Mouse (Mus musculus) CH12.LX (cell line): ENCODE results near the gene Tnni1. TPM values are rescaled to one million over a fixed set of nuclear protein-coding genes. Genes with fewer than 3 reads are reported as not detected.

Experiments
- DNase-seq: peaks from one replicate; pipeline ENCODE4 v3.0.0-alpha.2; 2013; ENCODE audit errors: extremely low read depth
- H3K27ac ChIP-seq: 2 replicates; pipeline ENCODE4 v1.5.1; 2012; ENCODE audit warnings: low read depth, mild to moderate bottlenecking, control low read depth, moderate library complexity; ENCODE audit not compliant: insufficient read depth
- H3K27me3 ChIP-seq: replicated peaks from 2 replicates; pipeline ENCODE3; 2012; ENCODE audit warnings: inconsistent platforms
- H3K36me3 ChIP-seq, 2 experiments: replicated peaks in 1 of 2; 2 replicates each; pipeline versions ENCODE3 to v1.6.1; 2012; ENCODE audit warnings: inconsistent platforms in 1 of 2, low read length in 1 of 2, mild to moderate bottlenecking in 1 of 2, mixed read lengths in 1 of 2, moderate library complexity in 1 of 2; ENCODE audit not compliant: control insufficient read depth in 1 of 2, insufficient read depth in 1 of 2
- H3K4me1 ChIP-seq, 2 experiments: 2 replicates each; pipeline ENCODE4 v1.6.1; 2012; ENCODE audit warnings: inconsistent platforms in 1 of 2, moderate library complexity in 1 of 2; ENCODE audit not compliant: insufficient read depth in 2 of 2, control insufficient read depth in 1 of 2
- H3K4me2 ChIP-seq: 2 replicates; pipeline ENCODE4 v1.6.1; 2012; ENCODE audit warnings: low read depth, mild to moderate bottlenecking, control low read depth; ENCODE audit not compliant: poor library complexity, insufficient read depth, severe bottlenecking
- H3K4me3 ChIP-seq, 3 experiments: fragments of 150-350 bp in 1 of 3; sonication (generic) in 1 of 3; replicated peaks in 1 of 3; 2 replicates each; pipeline versions ENCODE3 to v1.5.1; 2011 to 2012; ENCODE audit warnings: low read depth in 2 of 3, low read length in 2 of 3, mild to moderate bottlenecking in 2 of 3, moderate library complexity in 2 of 3, control low read depth in 1 of 3, improper control_type of control experiment in 1 of 3, inconsistent platforms in 1 of 3, mixed read lengths in 1 of 3; ENCODE audit not compliant: poor library complexity in 1 of 3
- H3K79me2 ChIP-seq: replicated peaks from 2 replicates; pipeline ENCODE4 v1.6.1; 2012; ENCODE audit warnings: mild to moderate bottlenecking, moderate library complexity; ENCODE audit not compliant: control insufficient read depth, poor library complexity, insufficient read depth, severe bottlenecking; ENCODE audit errors: extremely low read depth
- H3K9ac ChIP-seq: 2 replicates; pipeline ENCODE4 v1.6.1; 2012; ENCODE audit warnings: low read depth, mild to moderate bottlenecking, control low read depth, moderate library complexity; ENCODE audit not compliant: insufficient read depth
- H3K9me3 ChIP-seq: replicated peaks from 2 replicates; pipeline ENCODE3; 2012; ENCODE audit warnings: low read length, inconsistent platforms, mixed read lengths
- CHD1 ChIP-seq: IDR thresholded peaks from 2 replicates; pipeline ENCODE4 v1.6.1; 2012; ENCODE audit warnings: low read depth, low read length, improper control_type of control experiment, inconsistent platforms
- CTCF ChIP-seq, 2 experiments: IDR thresholded peaks in 1 of 2; conservative IDR thresholded peaks in 1 of 2; 2 replicates each; pipeline ENCODE4 v1.5.1; 2011 to 2012; ENCODE audit warnings: low read depth in 2 of 2, low read length in 2 of 2, improper control_type of control experiment in 1 of 2, inconsistent platforms in 1 of 2, mild to moderate bottlenecking in 1 of 2, moderate library complexity in 1 of 2
- EP300 ChIP-seq: IDR thresholded peaks from 2 replicates; pipeline ENCODE4 v1.6.1; 2011; ENCODE audit warnings: low read length, improper control_type of control experiment
- ETS1 ChIP-seq: conservative IDR thresholded peaks from 2 replicates; pipeline ENCODE4 v1.6.1; 2012; ENCODE audit warnings: low read depth, mild to moderate bottlenecking, inconsistent platforms, low read length, improper control_type of control experiment, moderate library complexity
- GABPA ChIP-seq: IDR thresholded peaks from 2 replicates; pipeline ENCODE4 v1.6.1; 2012; ENCODE audit warnings: low read depth, low read length, improper control_type of control experiment, inconsistent platforms; ENCODE audit not compliant: insufficient replicate concordance
- IRF4 ChIP-seq: IDR thresholded peaks from 2 replicates; pipeline ENCODE4 v1.6.1; 2014; ENCODE audit warnings: low read depth, mild to moderate bottlenecking, inconsistent platforms, low read length, improper control_type of control experiment
- JUN ChIP-seq: IDR thresholded peaks from 2 replicates; pipeline ENCODE4 v1.6.1; 2011; ENCODE audit warnings: low read depth, mild to moderate bottlenecking, low read length, improper control_type of control experiment, moderate library complexity; ENCODE audit not compliant: insufficient read depth
- JUND ChIP-seq: conservative IDR thresholded peaks from 2 replicates; pipeline ENCODE4 v1.6.1; 2011; ENCODE audit warnings: low read depth, low read length, improper control_type of control experiment
- MAFK ChIP-seq: IDR thresholded peaks from 2 replicates; pipeline ENCODE4 v1.6.1; 2011; ENCODE audit warnings: low read length, improper control_type of control experiment; ENCODE audit not compliant: insufficient replicate concordance
- MAZ ChIP-seq: IDR thresholded peaks from 2 replicates; pipeline ENCODE4 v1.6.1; 2012; ENCODE audit warnings: low read depth, mild to moderate bottlenecking, inconsistent platforms, low read length, improper control_type of control experiment, moderate library complexity
- MYC ChIP-seq: IDR thresholded peaks from 2 replicates; pipeline ENCODE4 v1.6.1; 2011; ENCODE audit warnings: low read depth, mild to moderate bottlenecking, improper control_type of control experiment, low read length
- NRF1 ChIP-seq: IDR thresholded peaks from 2 replicates; pipeline ENCODE4 v1.6.1; 2014; ENCODE audit warnings: low read depth, mild to moderate bottlenecking, inconsistent platforms, low read length, improper control_type of control experiment, moderate library complexity
- PAX5 ChIP-seq: IDR thresholded peaks from 2 replicates; pipeline ENCODE4 v1.6.1; 2012; ENCODE audit warnings: low read length, inconsistent platforms, mixed read lengths
- POLR2A ChIP-seq: IDR thresholded peaks from 2 replicates; pipeline ENCODE4 v1.6.1; 2011; ENCODE audit warnings: low read depth, mild to moderate bottlenecking, improper control_type of control experiment, low read length
- POLR2AphosphoS2 ChIP-seq: IDR thresholded peaks from 2 replicates; pipeline ENCODE4 v1.6.1; 2011; ENCODE audit warnings: low read depth, low read length, improper control_type of control experiment
- RAD21 ChIP-seq: IDR thresholded peaks from 2 replicates; pipeline ENCODE4 v1.6.1; 2011; ENCODE audit warnings: low read depth, mild to moderate bottlenecking, low read length, improper control_type of control experiment, moderate library complexity
- RCOR1 ChIP-seq: conservative IDR thresholded peaks from 2 replicates; pipeline ENCODE4 v1.6.1; 2012; ENCODE audit warnings: low read depth, mild to moderate bottlenecking, inconsistent platforms, low read length, improper control_type of control experiment
- SMC3 ChIP-seq: IDR thresholded peaks from 2 replicates; pipeline ENCODE4 v1.6.1; 2011; ENCODE audit warnings: low read depth, low read length, improper control_type of control experiment
- TBP ChIP-seq: conservative IDR thresholded peaks from 2 replicates; pipeline ENCODE4 v1.6.1; 2011; ENCODE audit warnings: low read depth, low read length, improper control_type of control experiment
- TCF12 ChIP-seq: IDR thresholded peaks from 2 replicates; pipeline ENCODE4 v1.6.1; 2014; ENCODE audit warnings: low read depth, mild to moderate bottlenecking, inconsistent platforms, low read length, improper control_type of control experiment
- UBTF ChIP-seq: IDR thresholded peaks from 2 replicates; pipeline ENCODE4 v1.6.1; 2012; ENCODE audit warnings: low read depth, mild to moderate bottlenecking, inconsistent platforms, low read length, improper control_type of control experiment, moderate library complexity
- USF1 ChIP-seq: IDR thresholded peaks from 2 replicates; pipeline ENCODE4 v1.6.1; 2014; ENCODE audit warnings: low read depth, mild to moderate bottlenecking, inconsistent platforms, low read length, improper control_type of control experiment
- ZC3H11A ChIP-seq: IDR thresholded peaks from 2 replicates; pipeline ENCODE4 v1.6.1; 2012; ENCODE audit warnings: low read depth, mild to moderate bottlenecking, inconsistent platforms, low read length, improper control_type of control experiment
- ZKSCAN1 ChIP-seq: IDR thresholded peaks from 2 replicates; pipeline ENCODE4 v1.6.1; 2012; ENCODE audit warnings: low read depth, inconsistent platforms, low read length, improper control_type of control experiment, borderline replicate concordance
- ZMIZ1 ChIP-seq: IDR thresholded peaks from 2 replicates; pipeline ENCODE4 v1.6.1; 2012; ENCODE audit warnings: low read depth, mild to moderate bottlenecking, inconsistent platforms, low read length, improper control_type of control experiment
- ZNF384 ChIP-seq: IDR thresholded peaks from 2 replicates; pipeline ENCODE4 v1.6.1; 2012; ENCODE audit warnings: low read depth, low read length, improper control_type of control experiment, inconsistent platforms
- dilution Hi-C: fragments of 300-500 bp; cut with MboI; formaldehyde crosslinking; loops from 2 replicates; pipeline ENCODE4 v1.14.3; 2020; ENCODE audit warnings: low sequenced_read_pairs; ENCODE audit not compliant: extremely low pct_unique_long_range_greater_than_20kb, extremely low pct_ligation_motif_present
- in situ Hi-C: fragments of 300-500 bp; cut with MboI; formaldehyde crosslinking; loops from 3 replicates; pipeline ENCODE4 v1.14.3; 2019; ENCODE audit warnings: low sequenced_read_pairs, low pct_ligation_motif_present, low pct_unique_long_range_greater_than_20kb, mixed read lengths
- polyA plus RNA-seq: library from polyadenylated mRNA; unstranded; fragments of >175 nt; gene quantifications from 2 replicates; pipeline ENCODE4 v1.2.1, GENCODE M21; 2012; ENCODE audit warnings: low read depth; ENCODE audit not compliant: insufficient read length
- total RNA-seq, 2 experiments: library from RNA; depleted of rRNA; stranded (reverse); fragments of 300-350 nt in 1 of 2; fragments of >200 nt in 1 of 2; gene quantifications; 2 replicates each; pipeline ENCODE4 v1.2.3; 2012 to 2014

The Tnni1 gene
- total and polyA plus RNA-seq, 3 experiments: 1.6 to 6.9 (median 4.2) TPM

DNA sequence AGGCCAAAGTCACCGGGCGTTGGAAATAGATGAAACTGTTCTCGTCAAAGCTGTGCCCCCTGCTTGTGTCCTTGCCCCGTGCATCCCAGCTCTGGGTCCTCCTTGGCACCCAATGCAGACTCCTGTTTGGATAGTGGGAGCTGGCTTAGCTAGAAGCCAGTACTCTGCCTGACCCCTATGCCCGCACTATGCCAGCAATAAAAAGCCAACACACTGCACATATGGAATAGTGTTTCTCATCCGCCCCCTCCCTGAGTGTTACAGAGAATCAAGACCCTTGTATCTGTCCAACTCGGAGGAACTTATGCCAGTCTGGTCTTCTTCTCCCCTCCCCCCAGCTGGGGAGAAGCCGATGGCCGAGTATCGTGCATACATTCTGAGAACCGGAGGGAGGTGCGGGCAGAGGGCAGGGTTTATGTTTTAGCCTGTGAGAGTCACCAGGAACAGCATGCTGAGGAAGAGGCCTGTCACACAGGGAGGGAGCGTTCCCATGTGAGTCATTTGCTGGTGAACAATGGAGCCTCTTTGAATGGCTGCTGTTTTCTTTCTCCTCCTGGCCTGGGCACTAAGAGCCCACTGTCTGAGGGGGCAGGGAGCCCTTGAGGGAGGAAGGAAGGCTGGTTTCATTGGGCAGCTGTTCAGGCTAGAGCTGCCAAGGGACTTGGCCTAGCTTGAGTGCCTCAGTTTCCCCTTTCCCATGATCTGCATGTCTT is 73.0 kb downstream of the Tnni1 start:
- Histone ChIP-seq H3K9ac (no peak overlapping the region), H3K4me2 (no peak overlapping the region), H3K4me1 (peaks cover 0 to 4% of the 10 kb centered on the region in 2 experiments; a peak in 2 of 4 replicates), H3K79me2 (no peaks in the 10 kb centered on the region), H3K27ac (no peak overlapping the region), H3K4me3 (no peak overlapping the region), H3K9me3 (no peaks in the 10 kb centered on the region), H3K27me3 (peaks cover 13% of the 10 kb centered on the region), H3K36me3 (peaks cover 0 to 33% of the 10 kb centered on the region in 2 experiments)
- TF ChIP-seq TCF12 (no peak), RAD21 (no peak), IRF4 (no peak), ZKSCAN1 (no peak), RCOR1 (no peak), MAFK (no peak), UBTF (no peak), ZMIZ1 (no peak), TBP (no peak), PAX5 (no peak), ZC3H11A (no peak), JUN (no peak), GABPA (no peak), USF1 (no peak)
- dilution Hi-C loops (no loop called here), in situ Hi-C loops (no loop called here)
- DNase-seq: no peak

GRCm38 (mm10) chr1:135853200-135853599 is 74.0 kb downstream of the Tnni1 start:
- TF ChIP-seq SMC3 (no peak), UBTF (no peak), NRF1 (no peak), MAFK (no peak), ETS1 (no peak), MAZ (no peak), EP300 (no peak), IRF4 (no peak), POLR2A (no peak), POLR2AphosphoS2 (no peak), JUN (no peak), ZNF384 (no peak), PAX5 (no peak), MYC (no peak), TBP (no peak), CHD1 (no peak), RCOR1 (no peak), JUND (no peak), CTCF (conservative IDR thresholded peaks at IDR 0.05 in 1 of 2, IDR thresholded peaks at IDR 0.05 in 1 of 2; ENCODE audit: low read depth in 2 of 2, low read length in 2 of 2) (no peak)
- no peak for DNase-seq
- no peak overlapping the region for H3K9ac ChIP-seq
- H3K4me3 ChIP-seq: no peak overlapping the region
- no peaks in the 10 kb centered on the region; a peak in 1 of 4 replicates for H3K4me1 ChIP-seq
- H3K79me2 ChIP-seq: no peaks in the 10 kb centered on the region
- in situ Hi-C loops (no loop called here), dilution Hi-C loops (no loop called here)
- H3K36me3 ChIP-seq: peaks cover 0 to 28% of the 10 kb centered on the region in 2 experiments
- peaks cover 17% of the 10 kb centered on the region for H3K27me3 ChIP-seq
- no peak overlapping the region for H3K27ac ChIP-seq
- no peak overlapping the region for H3K4me2 ChIP-seq
- H3K9me3 ChIP-seq: no peaks in the 10 kb centered on the region
